9 mouse cellular contexts compared by ENCODE assay signal in genomic region chr5:86410815-86411214, GRCm38 (mm10). TPM values are rescaled to one million over a fixed set of nuclear protein-coding genes. Genes with fewer than 3 reads are reported as not detected.
A peak's percentile ranks its signal among the peaks of the same experiment; 100 is the strongest.
DNase-seq lines count a peak whose midpoint lies in the region; ATAC-seq and TF ChIP-seq lines count a peak whose summit lies in the region.
"Had no signal": no experiment of that assay in that cellular context is flagged by ENCODE, and none has a peak within 500 bp of the region (broad histone marks: within the 10 kb centered on the region; RNA-seq: fewer than 3 reads in every experiment).

No protein-coding gene starts in this region.

- TF ChIP-seq POLR2A in brain, embryonic 14.5 days (IDR thresholded peaks at IDR 0.05; ENCODE audit: borderline replicate concordance, extremely low read depth, insufficient read depth, insufficient read length, poor library complexity, severe bottlenecking) = no peak

- TF ChIP-seq CTCF in midbrain, postnatal 0 days (IDR thresholded peaks at IDR 0.05) = peak; percentile 72
- TF ChIP-seq CTCF in brain, embryonic 14.5 days (IDR thresholded peaks at IDR 0.05; ENCODE audit: borderline replicate concordance, extremely low read depth, insufficient read depth, insufficient read length) = peak; percentile 16; the same call in 1 of the 2 replicates

- ATAC-seq in hindbrain, embryonic 11.5 days (ENCODE audit: low FRiP score) = no peak
- no peak for ATAC-seq in midbrain, postnatal 0 days (ENCODE audit: low FRiP score)
- ATAC-seq in midbrain, embryonic 13.5 days = no peak

- H3K27ac ChIP-seq in hindbrain, embryonic 11.5 days (ENCODE audit: low read depth, low read length) = no peak overlapping the region
- no peak overlapping the region for H3K27ac ChIP-seq in hindbrain, embryonic 10.5 days
- H3K27ac ChIP-seq in midbrain, postnatal 0 days (ENCODE audit: low read depth, low read length) = no peak overlapping the region
- H3K27ac ChIP-seq in midbrain, embryonic 13.5 days = no peak overlapping the region

- no peaks in the 10 kb centered on the region for H3K4me1 ChIP-seq in hindbrain, embryonic 11.5 days (replicated peaks; ENCODE audit: control insufficient read depth, insufficient read depth, low read length)
- H3K4me1 ChIP-seq in hindbrain, embryonic 10.5 days (replicated peaks) = no peaks in the 10 kb centered on the region
- H3K4me1 ChIP-seq in midbrain, postnatal 0 days (ENCODE audit: insufficient read depth, low read length) = no peaks in the 10 kb centered on the region
- no peaks in the 10 kb centered on the region for H3K4me1 ChIP-seq in midbrain, embryonic 13.5 days (replicated peaks)

- H3K9ac ChIP-seq in hindbrain, embryonic 11.5 days (ENCODE audit: low read depth, low read length) = no peak overlapping the region
- H3K9ac ChIP-seq in midbrain, postnatal 0 days (replicated peaks; ENCODE audit: low read length, poor library complexity, severe bottlenecking) = no peak overlapping the region
- no peak overlapping the region for H3K9ac ChIP-seq in midbrain, embryonic 13.5 days (replicated peaks)

- H3K4me2 ChIP-seq in hindbrain, embryonic 11.5 days (replicated peaks; ENCODE audit: low read depth, low read length) = no peak overlapping the region
- H3K4me2 ChIP-seq in midbrain, postnatal 0 days (ENCODE audit: low read depth, low read length, poor library complexity, severe bottlenecking) = no peak overlapping the region
- H3K4me2 ChIP-seq in midbrain, embryonic 13.5 days (replicated peaks) = no peak overlapping the region

- 29% methylated on average over 3 of the region's 3 CpGs for whole genome bisulfite sequencing in hindbrain, embryonic 11.5 days
- 25% methylated on average over 3 of the region's 3 CpGs for WGBS in hindbrain, embryonic 10.5 days
- 36% methylated on average over 3 of the region's 3 CpGs for WGBS in midbrain, postnatal 0 days
- 32% methylated on average over 3 of the region's 3 CpGs for WGBS in midbrain, embryonic 13.5 days

- peak; percentile 40 for DNase-seq in hindbrain, embryonic 11.5 days (ENCODE audit: low spot score)
- no peak for DNase-seq in hindbrain, embryonic 10.5 days (ENCODE audit: low spot score)
- DNase-seq in midbrain, postnatal 0 days (ENCODE audit: low spot score) = peak; percentile 17
- peak; percentile 43 for DNase-seq in brain, embryonic 14.5 days (ENCODE audit: low read depth)
- DNase-seq in naive thymus-derived CD4-positive, alpha-beta T cell, adult 2 months (ENCODE audit: low read depth) = peak; percentile 2
- no peak for DNase-seq in right cerebral cortex, postnatal 14 days

- H3K4me3 ChIP-seq in hindbrain, embryonic 11.5 days (ENCODE audit: low read depth, low read length) = no peak overlapping the region
- no peak overlapping the region for H3K4me3 ChIP-seq in hindbrain, embryonic 10.5 days
- H3K4me3 ChIP-seq in midbrain, postnatal 0 days (ENCODE audit: low read depth, low read length) = no peak overlapping the region
- no peak overlapping the region for H3K4me3 ChIP-seq in midbrain, embryonic 13.5 days (replicated peaks)

- H3K36me3 ChIP-seq in hindbrain, embryonic 11.5 days (ENCODE audit: control insufficient read depth, insufficient read depth, low read length) = no peaks in the 10 kb centered on the region
- H3K36me3 ChIP-seq in hindbrain, embryonic 10.5 days = no peaks in the 10 kb centered on the region
- H3K36me3 ChIP-seq in midbrain, postnatal 0 days (ENCODE audit: insufficient read depth, low read length) = no peaks in the 10 kb centered on the region
- H3K36me3 ChIP-seq in midbrain, embryonic 13.5 days = no peaks in the 10 kb centered on the region

- no peaks in the 10 kb centered on the region for H3K27me3 ChIP-seq in hindbrain, embryonic 11.5 days (ENCODE audit: control insufficient read depth, insufficient read depth, low read length)
- H3K27me3 ChIP-seq in hindbrain, embryonic 10.5 days (ENCODE audit: insufficient read depth, poor library complexity, severe bottlenecking) = no peaks in the 10 kb centered on the region
- no peaks in the 10 kb centered on the region for H3K27me3 ChIP-seq in midbrain, postnatal 0 days (ENCODE audit: insufficient read depth, low read length)
- no peaks in the 10 kb centered on the region for H3K27me3 ChIP-seq in midbrain, embryonic 13.5 days

- no peaks in the 10 kb centered on the region for H3K9me3 ChIP-seq in hindbrain, embryonic 11.5 days (ENCODE audit: control insufficient read depth, low read length)
- H3K9me3 ChIP-seq in hindbrain, embryonic 10.5 days = no peaks in the 10 kb centered on the region
- H3K9me3 ChIP-seq in midbrain, postnatal 0 days (ENCODE audit: low read length) = no peaks in the 10 kb centered on the region
- H3K9me3 ChIP-seq in midbrain, embryonic 13.5 days = no peaks in the 10 kb centered on the region

RNA-seq across cellular contexts. Expression of gene Tmprss11d, which starts 37.6 kb away (rescaled TPM):
- 0.08 TPM in 1 of 2 replicates, not detected in the other for polyA plus RNA-seq in hindbrain, embryonic 11.5 days (2014; fragmentation: Nextera tagmentation; extraction: Ambion mirVana)
- not detected in 2 replicates for polyA plus RNA-seq in hindbrain, embryonic 10.5 days (2016; fragmentation: Nextera tagmentation; extraction: Ambion mirVana)
- 0.22 TPM in 1 of 2 replicates, not detected in the other for total RNA-seq in midbrain, postnatal 0 days (2014; rRNA removed)
- polyA plus RNA-seq in midbrain, postnatal 0 days (2015; fragmentation: Nextera tagmentation; extraction: Ambion mirVana) = not detected in 2 replicates
- polyA plus RNA-seq in midbrain, embryonic 13.5 days (2015; fragmentation: Nextera tagmentation; extraction: Ambion mirVana) = not detected in 2 replicates
- polyA plus RNA-seq in brain, embryonic 14.5 days (2012; rRNA removed) = not detected in 2 replicates
- polyA plus RNA-seq: cortical plate, adult 2 months; intestine, embryonic 14.5 days had no signal

RNA-seq across cellular contexts. Expression of gene Tmprss11a, which starts 58.0 kb away (rescaled TPM):
- polyA plus RNA-seq in hindbrain, embryonic 11.5 days (2014; fragmentation: Nextera tagmentation; extraction: Ambion mirVana) = not detected in 2 replicates
- not detected in 2 replicates for polyA plus RNA-seq in hindbrain, embryonic 10.5 days (2016; fragmentation: Nextera tagmentation; extraction: Ambion mirVana)
- not detected in 2 replicates for total RNA-seq in midbrain, postnatal 0 days (2014; rRNA removed)
- polyA plus RNA-seq in midbrain, postnatal 0 days (2015; fragmentation: Nextera tagmentation; extraction: Ambion mirVana) = not detected in 2 replicates
- polyA plus RNA-seq in midbrain, embryonic 13.5 days (2015; fragmentation: Nextera tagmentation; extraction: Ambion mirVana) = not detected in 2 replicates
- polyA plus RNA-seq in brain, embryonic 14.5 days (2012; rRNA removed) = 0.04 TPM in 2 replicates
- polyA plus RNA-seq: intestine, embryonic 14.5 days had no signal

Comparison
In these comparisons a context has a peak if more than half of its experiments do, and no peak if none do; other contexts are left out.
1. DNase-seq: peak in hindbrain, embryonic 11.5 days (single experiment), midbrain, postnatal 0 days (single experiment), brain, embryonic 14.5 days (single experiment) and naive thymus-derived CD4-positive, alpha-beta T cell, adult 2 months (single experiment); none in hindbrain, embryonic 10.5 days (single experiment) and right cerebral cortex, postnatal 14 days (single experiment).